Mouse (Mus musculus) erythroblast, embryonic 14.5 days (primary cell): ENCODE measurements around the gene Csrnp3. TPM values are rescaled to one million over a fixed set of nuclear protein-coding genes. Genes with fewer than 3 reads are reported as not detected.

Experiments
- H3K27me3 ChIP-seq: 2 replicates; pipeline ENCODE4 v1.6.1; 2012; ENCODE audit warnings: inconsistent platforms; ENCODE audit not compliant: control insufficient read depth
- H3K36me3 ChIP-seq: 2 replicates; pipeline ENCODE4 v1.6.1; 2012; ENCODE audit warnings: mild to moderate bottlenecking, inconsistent platforms; ENCODE audit not compliant: control insufficient read depth
- H3K4me1 ChIP-seq: 2 replicates; pipeline ENCODE4 v1.6.1; 2012; ENCODE audit warnings: inconsistent platforms; ENCODE audit not compliant: control insufficient read depth
- H3K4me3 ChIP-seq: replicated peaks from 2 replicates; pipeline ENCODE3; 2012; ENCODE audit warnings: moderate library complexity, mild to moderate bottlenecking, inconsistent platforms
- H3K9me3 ChIP-seq: 2 replicates; pipeline ENCODE4 v1.6.1; 2012; ENCODE audit warnings: low read length, inconsistent platforms, mixed read lengths; ENCODE audit not compliant: control insufficient read depth
- GATA1 ChIP-seq: IDR thresholded peaks from 2 replicates; pipeline ENCODE4 v1.6.1; 2012; ENCODE audit warnings: low read length, inconsistent platforms, mixed read lengths
- TAL1 ChIP-seq: IDR thresholded peaks from 3 replicates; pipeline ENCODE4 v1.6.1; 2012; ENCODE audit warnings: low read length, inconsistent platforms, mixed read lengths
- polyA plus RNA-seq: library from polyadenylated mRNA; stranded (reverse); fragments of >175 nt; gene quantifications from 2 replicates; pipeline ENCODE4 v1.2.3, GENCODE M21; 2012

Csrnp3 gene
- polyA plus RNA-seq, 1 experiment = not detected

- H3K4me3 ChIP-seq = no peak overlapping the region
- H3K27me3 ChIP-seq = peaks cover 5% of the 10 kb centered on the region
- TF ChIP-seq TAL1 (no peak), GATA1 (no peak)
- no peaks in the 10 kb centered on the region for H3K4me1 ChIP-seq
- no peaks in the 10 kb centered on the region for H3K9me3 ChIP-seq
- no peaks in the 10 kb centered on the region for H3K36me3 ChIP-seq
Measured at GRCm38 (mm10) chr2:65859767-65860727, 14.5 kb downstream of the Csrnp3 start.

GRCm38 (mm10) chr2:65864778-65865339, 19.3 kb downstream of the Csrnp3 start:
- no peak overlapping the region for H3K4me3 ChIP-seq
- peaks cover 6% of the 10 kb centered on the region for H3K27me3 ChIP-seq
- H3K36me3 ChIP-seq = no peaks in the 10 kb centered on the region
- no peak for TF ChIP-seq GATA1
- no peak for TF ChIP-seq TAL1
- H3K4me1 ChIP-seq = no peaks in the 10 kb centered on the region
- no peaks in the 10 kb centered on the region for H3K9me3 ChIP-seq

DNA sequence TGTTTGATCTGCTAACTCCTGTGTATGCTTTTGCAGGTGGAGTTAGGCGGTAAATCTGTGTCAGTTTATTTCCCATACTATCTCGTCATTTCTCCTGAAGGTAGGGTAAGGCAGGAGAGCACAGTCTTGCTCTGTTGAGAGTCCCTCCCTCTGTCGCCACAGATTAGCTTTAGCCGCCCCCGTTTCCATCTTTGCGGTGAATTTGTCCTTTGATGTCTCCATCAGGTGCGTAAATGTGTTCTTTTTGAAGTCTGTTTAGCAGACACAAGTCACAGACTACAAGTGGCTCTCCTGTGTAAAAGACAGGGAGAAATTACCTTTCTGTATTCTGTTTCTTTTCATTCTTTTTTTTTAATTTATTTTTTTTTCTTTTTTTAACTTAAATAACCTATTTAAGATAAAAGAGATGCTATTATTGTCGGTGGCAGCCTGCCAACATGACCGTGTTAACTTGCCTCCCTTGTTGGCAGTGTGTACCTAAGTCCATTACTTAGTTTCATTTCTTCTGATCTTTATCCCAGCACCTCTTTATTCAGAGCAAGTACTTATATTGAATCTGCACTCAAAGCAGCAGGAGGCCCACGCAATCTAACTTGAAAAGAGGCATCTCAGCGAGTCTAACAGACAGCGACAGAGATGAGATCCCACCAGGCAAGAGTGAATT, 25.5 kb downstream of the Csrnp3 start:
- H3K36me3 ChIP-seq = no peaks in the 10 kb centered on the region
- no peaks in the 10 kb centered on the region; the same call in 1 of the 2 replicates for H3K9me3 ChIP-seq
- TF ChIP-seq TAL1 = no peak
- H3K27me3 ChIP-seq = peaks cover 4% of the 10 kb centered on the region
- no peak overlapping the region for H3K4me3 ChIP-seq
- H3K4me1 ChIP-seq = no peaks in the 10 kb centered on the region

GRCm38 (mm10) chr2:65891590-65891989, 46.0 kb downstream of the Csrnp3 start:
- Histone ChIP-seq H3K36me3 (no peaks in the 10 kb centered on the region), H3K4me3 (no peak overlapping the region), H3K27me3 (no peaks in the 10 kb centered on the region), H3K4me1 (peaks cover 34% of the 10 kb centered on the region), H3K9me3 (no peaks in the 10 kb centered on the region)
- TF ChIP-seq GATA1 (no peak), TAL1 (no peak)

- Histone ChIP-seq H3K27me3 (no peaks in the 10 kb centered on the region), H3K4me1 (peaks cover 34% of the 10 kb centered on the region), H3K4me3 (peak overlapping the region; percentile 27), H3K36me3 (no peaks in the 10 kb centered on the region), H3K9me3 (no peaks in the 10 kb centered on the region)
- TF ChIP-seq TAL1 = no peak
- peak; percentile 32; the same call in 1 of the 2 replicates for TF ChIP-seq GATA1
Measured at GRCm38 (mm10) chr2:65893241-65893640, 47.7 kb downstream of the Csrnp3 start.

DNA sequence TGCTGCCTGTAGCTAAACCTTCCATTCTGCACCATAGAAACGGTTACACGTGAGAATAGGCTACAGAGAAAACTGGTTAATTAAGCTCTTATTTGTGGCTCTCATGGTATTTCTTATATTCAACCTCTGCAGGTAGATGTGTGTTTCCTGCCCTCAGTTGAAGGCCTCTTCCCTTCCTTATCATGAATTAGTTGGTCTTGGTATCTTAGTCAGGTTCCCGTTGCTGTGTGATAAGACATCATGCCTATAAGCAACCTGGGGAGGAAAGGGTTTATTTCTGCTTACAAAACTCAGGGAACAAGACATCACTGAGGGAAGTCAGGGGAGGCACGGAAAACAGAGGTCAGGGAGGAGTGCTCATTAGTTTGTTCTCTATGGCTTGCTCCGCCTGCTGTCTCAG, 48.7 kb downstream of the Csrnp3 start:
- no peaks in the 10 kb centered on the region for H3K27me3 ChIP-seq
- no peaks in the 10 kb centered on the region for H3K9me3 ChIP-seq
- H3K4me1 ChIP-seq = peaks cover 35% of the 10 kb centered on the region
- no peak overlapping the region for H3K4me3 ChIP-seq
- H3K36me3 ChIP-seq = no peaks in the 10 kb centered on the region
- TF ChIP-seq TAL1 = no peak
- no peak for TF ChIP-seq GATA1

DNA sequence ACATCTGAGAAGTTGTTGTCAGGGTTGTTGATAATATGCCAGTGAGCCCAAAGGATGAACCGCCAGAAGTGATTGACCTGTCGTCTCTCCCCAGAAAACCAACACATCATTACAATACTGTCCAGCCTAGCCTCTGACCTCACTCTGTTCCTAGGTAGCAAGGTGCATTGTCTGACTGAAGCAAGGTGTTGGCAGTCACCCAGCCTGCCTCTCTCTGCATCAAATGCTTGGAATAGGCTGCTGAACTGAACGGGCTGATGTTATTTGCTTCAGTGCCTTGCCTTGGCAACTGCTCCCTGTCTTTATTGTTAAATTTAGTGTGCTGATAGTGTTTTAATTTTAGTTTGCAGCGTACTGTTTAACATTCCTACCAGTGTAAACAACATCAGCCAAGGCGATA, 51.0 kb downstream of the Csrnp3 start:
- H3K4me1 ChIP-seq = peaks cover 41% of the 10 kb centered on the region
- no peaks in the 10 kb centered on the region for H3K27me3 ChIP-seq
- TF ChIP-seq GATA1 (no peak), TAL1 (no peak)
- H3K4me3 ChIP-seq = no peak overlapping the region
- H3K9me3 ChIP-seq = no peaks in the 10 kb centered on the region
- H3K36me3 ChIP-seq = no peaks in the 10 kb centered on the region

DNA sequence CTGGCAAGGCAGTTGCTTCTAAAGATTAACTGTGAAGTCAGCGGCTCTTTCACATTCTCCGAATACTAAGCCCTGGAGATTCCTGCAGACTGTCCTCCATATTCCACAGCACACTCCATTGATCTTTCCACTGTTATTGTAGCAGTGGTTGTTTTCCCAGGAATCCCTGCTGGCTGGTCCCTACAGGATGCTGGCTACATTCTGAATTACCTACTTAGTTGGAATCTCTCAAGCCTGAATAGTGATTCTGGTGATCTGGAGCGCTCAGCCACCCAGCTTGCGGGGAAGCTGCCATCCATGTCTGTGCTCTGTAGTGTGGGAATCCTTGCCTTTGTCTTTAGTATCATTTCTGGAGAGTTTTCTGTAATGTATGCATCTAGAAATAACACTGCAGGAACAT, 51.5 kb downstream of the Csrnp3 start:
- no peak overlapping the region for H3K4me3 ChIP-seq
- TF ChIP-seq GATA1 (no peak), TAL1 (no peak)
- H3K9me3 ChIP-seq = no peaks in the 10 kb centered on the region
- peaks cover 36% of the 10 kb centered on the region for H3K4me1 ChIP-seq
- H3K27me3 ChIP-seq = no peaks in the 10 kb centered on the region
- no peaks in the 10 kb centered on the region for H3K36me3 ChIP-seq

GRCm38 (mm10) chr2:65899478-65899877, 53.9 kb downstream of the Csrnp3 start:
- peaks cover 14% of the 10 kb centered on the region for H3K4me1 ChIP-seq
- H3K9me3 ChIP-seq = no peaks in the 10 kb centered on the region
- no peaks in the 10 kb centered on the region for H3K27me3 ChIP-seq
- no peaks in the 10 kb centered on the region for H3K36me3 ChIP-seq
- TF ChIP-seq TAL1 (no peak), GATA1 (no peak)
- H3K4me3 ChIP-seq = no peak overlapping the region
